Mouse (Mus musculus): ENCODE data around the gene Adtrp. TPM values are rescaled to one million over a fixed set of nuclear protein-coding genes. Genes with fewer than 3 reads are reported as not detected.

Adtrp gene
- total and polyA plus RNA-seq, 2 experiments from 2014 or later, result 0.26 TPM

DNA sequence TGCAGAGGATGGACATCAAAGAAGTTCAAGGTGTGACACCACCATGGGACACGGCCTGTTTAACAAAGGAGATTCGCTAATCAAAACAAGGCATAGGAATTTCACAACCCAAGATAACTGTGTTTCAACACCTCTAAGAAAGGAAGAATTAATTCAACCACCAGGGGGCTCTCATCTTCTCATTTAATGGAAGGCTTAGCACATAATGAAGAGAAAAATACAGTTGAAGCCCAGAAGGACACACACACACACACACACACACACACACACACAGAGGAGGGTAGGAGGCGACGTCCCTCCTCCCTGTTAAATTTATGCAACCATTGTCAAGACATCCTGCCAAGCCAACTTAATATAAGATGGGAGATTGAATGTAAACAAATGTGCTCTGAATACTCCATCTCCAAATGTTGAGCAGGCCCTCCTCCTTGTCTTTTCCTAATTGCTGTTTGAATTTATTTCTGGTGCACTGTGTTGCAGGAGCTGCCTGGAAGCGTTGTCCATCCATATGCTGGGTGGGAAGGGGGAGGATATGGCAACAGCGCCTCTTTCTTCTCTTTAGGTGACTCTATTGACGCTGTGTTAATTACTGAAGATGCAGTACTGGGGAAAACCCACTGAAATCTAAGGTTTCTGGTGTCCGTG lies 100.4 kb downstream of the Adtrp start:
- H3K4me2 ChIP-seq (ENCODE audit: low read depth, low read length), result no peak overlapping the region
- H3K27ac ChIP-seq, result no peak overlapping the region
- peak; percentile 64 for ATAC-seq
- WGBS, result 53% methylated on average over 8 of the region's 8 CpGs
- peak; percentile 90 for DNase-seq (ENCODE audit: low spot score)
- H3K4me3 ChIP-seq (ENCODE audit: low read length), result no peak overlapping the region
- no peaks in the 10 kb centered on the region for H3K9me3 ChIP-seq (ENCODE audit: low read length)
- no peak overlapping the region for H3K9ac ChIP-seq (replicated peaks; ENCODE audit: low read length)
- H3K36me3 ChIP-seq (ENCODE audit: insufficient read depth, low read length), result no peaks in the 10 kb centered on the region
- TF ChIP-seq CTCF (IDR thresholded peaks at IDR 0.05; ENCODE audit: low read depth), result peak; percentile 66
- H3K4me1 ChIP-seq (ENCODE audit: insufficient read depth, low read length), result no peaks in the 10 kb centered on the region
- no peaks in the 10 kb centered on the region for H3K27me3 ChIP-seq (ENCODE audit: insufficient read depth, low read length)

DNA sequence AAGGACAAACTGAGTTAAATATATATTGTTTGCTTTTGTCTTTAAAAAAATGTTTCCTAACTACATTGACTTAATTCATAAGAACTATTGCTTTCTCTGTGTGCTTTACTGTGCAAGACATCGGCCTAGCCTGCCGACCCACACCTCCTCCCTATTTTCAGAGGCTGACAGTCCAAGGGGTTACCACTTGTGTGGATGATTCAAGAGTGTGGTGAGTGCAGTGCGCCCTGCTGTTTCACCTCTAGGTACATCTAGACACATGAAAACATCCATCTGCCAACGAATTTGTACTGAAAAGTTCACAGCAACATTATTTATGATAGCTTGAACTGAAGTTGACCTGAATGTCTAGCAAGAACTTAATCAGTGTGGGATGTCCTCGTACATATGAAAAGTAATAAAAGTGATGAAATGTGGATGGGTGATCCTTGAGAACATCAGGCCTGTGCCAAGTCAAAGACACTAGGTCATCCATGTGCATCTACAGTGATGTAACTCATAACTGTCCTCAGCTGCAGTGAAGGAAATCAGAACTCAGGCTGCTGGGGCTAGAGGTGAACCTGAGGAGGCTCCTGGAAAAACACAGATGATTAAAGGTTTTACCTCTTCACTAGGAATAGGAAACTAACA lies 106.9 kb downstream of the Adtrp start:
- no peak overlapping the region for H3K4me3 ChIP-seq (ENCODE audit: low read length)
- H3K36me3 ChIP-seq (ENCODE audit: insufficient read depth, low read length), result no peaks in the 10 kb centered on the region
- no peak overlapping the region for H3K9ac ChIP-seq (replicated peaks; ENCODE audit: low read length)
- H3K4me1 ChIP-seq (ENCODE audit: insufficient read depth, low read length), result no peaks in the 10 kb centered on the region
- DNase-seq (ENCODE audit: low spot score) (no peak), ATAC-seq (no peak)
- H3K27ac ChIP-seq, result no peak overlapping the region
- WGBS, result 84% methylated on average over 5 of the region's 5 CpGs
- H3K4me2 ChIP-seq (ENCODE audit: low read depth, low read length), result no peak overlapping the region
- no peaks in the 10 kb centered on the region for H3K27me3 ChIP-seq (ENCODE audit: insufficient read depth, low read length)
- no peak for TF ChIP-seq CTCF (IDR thresholded peaks at IDR 0.05; ENCODE audit: low read depth)
- no peaks in the 10 kb centered on the region for H3K9me3 ChIP-seq (ENCODE audit: low read length)

DNA sequence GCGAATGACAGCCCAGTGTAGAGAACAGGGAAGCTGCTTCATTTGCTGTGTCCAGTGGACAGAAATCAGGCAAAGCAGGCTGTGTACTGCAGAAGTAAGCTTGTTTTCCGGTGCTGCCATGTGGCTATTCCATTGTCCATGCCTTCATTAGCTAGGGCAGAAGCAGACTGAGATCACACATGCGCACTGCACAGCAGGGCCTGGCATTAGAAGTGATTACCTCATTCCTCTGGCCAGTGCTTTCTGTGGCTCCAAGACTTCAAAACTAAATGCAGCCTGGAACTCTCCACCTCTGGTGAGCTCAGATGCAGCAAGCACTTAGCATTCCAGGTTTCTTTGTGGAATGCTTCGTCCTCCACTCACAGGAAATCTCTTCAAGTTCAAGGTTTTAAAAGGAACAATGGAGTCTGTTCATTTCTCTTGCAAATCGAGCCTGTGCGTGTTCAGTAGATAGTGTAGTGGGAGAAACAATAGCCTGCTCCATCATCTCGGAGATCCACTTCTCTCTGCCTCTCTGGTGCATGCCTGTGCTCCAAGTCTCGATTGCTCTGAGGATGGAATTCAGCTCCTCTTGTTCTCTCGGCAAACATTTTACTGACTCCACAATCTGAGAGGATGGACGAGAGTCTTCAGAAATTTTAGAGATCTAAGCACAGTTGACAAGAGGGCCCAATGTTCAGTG lies 109.7 kb downstream of the Adtrp start:
- Histone ChIP-seq H3K4me1 (ENCODE audit: insufficient read depth, low read length) (no peaks in the 10 kb centered on the region), H3K4me3 (ENCODE audit: low read length) (no peak overlapping the region), H3K4me2 (ENCODE audit: low read depth, low read length) (no peak overlapping the region), H3K9ac (replicated peaks; ENCODE audit: low read length) (no peak overlapping the region), H3K9me3 (ENCODE audit: low read length) (no peaks in the 10 kb centered on the region), H3K27ac (no peak overlapping the region), H3K36me3 (ENCODE audit: insufficient read depth, low read length) (no peaks in the 10 kb centered on the region), H3K27me3 (ENCODE audit: insufficient read depth, low read length) (no peaks in the 10 kb centered on the region)
- 43% methylated on average over 10 of the region's 10 CpGs for WGBS
- ATAC-seq (peak; percentile 91), DNase-seq (ENCODE audit: low spot score) (peak; percentile 74)
- no peak for TF ChIP-seq CTCF (IDR thresholded peaks at IDR 0.05; ENCODE audit: low read depth)

DNA sequence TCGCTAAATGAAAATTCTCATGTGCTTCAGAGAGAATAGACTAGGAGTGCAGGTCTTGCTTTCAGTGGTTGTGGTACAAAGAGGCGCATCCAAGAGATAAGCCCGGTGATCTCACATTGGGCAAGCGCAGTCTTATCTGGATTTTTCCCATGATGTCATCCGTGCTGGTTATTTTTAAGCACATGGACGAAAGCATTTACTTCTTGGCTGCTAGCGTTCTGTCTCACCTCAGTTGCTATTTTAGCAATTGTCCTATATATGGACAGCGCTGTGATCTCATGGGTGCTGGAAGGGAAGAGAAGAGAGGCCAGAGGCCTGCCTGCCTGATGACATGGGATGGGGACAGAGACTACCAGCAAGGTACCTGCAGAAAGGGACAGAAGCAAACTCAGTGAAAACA lies 117.8 kb downstream of the Adtrp start:
- ATAC-seq, result no peak
- no peak for TF ChIP-seq CTCF (IDR thresholded peaks at IDR 0.05; ENCODE audit: low read depth)
- Histone ChIP-seq H3K27me3 (ENCODE audit: insufficient read depth, low read length) (no peaks in the 10 kb centered on the region), H3K4me1 (ENCODE audit: insufficient read depth, low read length) (no peaks in the 10 kb centered on the region), H3K4me3 (ENCODE audit: low read length) (no peak overlapping the region), H3K4me2 (ENCODE audit: low read depth, low read length) (no peak overlapping the region), H3K9ac (replicated peaks; ENCODE audit: low read length) (no peak overlapping the region), H3K27ac (no peak overlapping the region), H3K9me3 (ENCODE audit: low read length) (no peaks in the 10 kb centered on the region), H3K36me3 (ENCODE audit: insufficient read depth, low read length) (no peaks in the 10 kb centered on the region)
- DNase-seq (ENCODE audit: low spot score), result no peak
- WGBS, result 94% methylated on average over 8 of the region's 8 CpGs

DNA sequence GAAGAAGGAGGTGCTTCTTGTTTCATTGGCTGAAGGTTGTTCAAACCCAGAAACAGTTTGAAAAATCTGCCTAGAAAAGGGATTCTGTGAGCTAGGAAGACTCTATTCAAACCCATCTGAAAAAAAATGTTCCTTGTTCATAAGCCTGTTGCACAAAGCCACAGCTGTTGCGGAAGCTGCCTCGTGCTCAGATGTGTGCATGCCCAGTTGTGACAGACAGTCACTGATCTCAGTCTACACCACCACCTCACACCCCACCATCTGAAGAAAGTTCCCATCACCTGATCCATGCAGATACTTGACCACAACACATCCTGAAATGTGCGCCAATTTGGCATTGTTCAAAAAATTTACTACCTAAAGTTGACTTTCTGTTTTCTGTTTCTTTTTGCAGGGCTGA lies 119.7 kb downstream of the Adtrp start:
- ATAC-seq (no peak), DNase-seq (ENCODE audit: low spot score) (no peak)
- H3K27me3 ChIP-seq (ENCODE audit: insufficient read depth, low read length), result no peaks in the 10 kb centered on the region
- H3K36me3 ChIP-seq (ENCODE audit: insufficient read depth, low read length), result no peaks in the 10 kb centered on the region
- H3K4me1 ChIP-seq (ENCODE audit: insufficient read depth, low read length), result no peaks in the 10 kb centered on the region
- WGBS, result 90% methylated on average over 3 of the region's 3 CpGs
- no peaks in the 10 kb centered on the region for H3K9me3 ChIP-seq (ENCODE audit: low read length)
- H3K9ac ChIP-seq (replicated peaks; ENCODE audit: low read length), result no peak overlapping the region
- no peak overlapping the region for H3K27ac ChIP-seq
- no peak for TF ChIP-seq CTCF (IDR thresholded peaks at IDR 0.05; ENCODE audit: low read depth)
- no peak overlapping the region for H3K4me2 ChIP-seq (ENCODE audit: low read depth, low read length)
- no peak overlapping the region for H3K4me3 ChIP-seq (ENCODE audit: low read length)

DNA sequence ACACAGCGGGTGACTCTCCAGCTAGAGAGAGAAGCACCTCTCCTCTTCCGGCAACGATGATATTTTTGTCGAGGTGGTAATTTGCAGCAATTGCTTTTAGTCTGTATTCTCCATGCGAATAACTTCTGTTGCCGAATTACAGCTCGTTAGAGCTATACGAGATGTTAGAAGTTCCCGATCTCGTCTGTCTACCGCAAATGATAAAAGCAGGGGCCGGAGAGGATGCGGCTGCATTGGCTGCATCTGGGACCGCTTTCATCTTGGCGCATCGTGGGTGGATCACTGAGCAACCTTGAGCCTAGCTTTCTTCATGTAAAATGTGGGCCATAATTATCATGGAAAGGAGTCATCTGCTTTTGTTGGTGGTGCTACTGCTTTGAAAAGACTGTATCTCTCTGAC lies 128.2 kb downstream of the Adtrp start:
- TF ChIP-seq CTCF (IDR thresholded peaks at IDR 0.05; ENCODE audit: low read depth), result no peak
- H3K27me3 ChIP-seq (ENCODE audit: insufficient read depth, low read length), result no peaks in the 10 kb centered on the region
- no peaks in the 10 kb centered on the region for H3K4me1 ChIP-seq (ENCODE audit: insufficient read depth, low read length)
- H3K4me3 ChIP-seq (ENCODE audit: low read length), result no peak overlapping the region
- WGBS, result 89% methylated on average over 16 of the region's 16 CpGs
- no peak for DNase-seq (ENCODE audit: low spot score)
- no peak for ATAC-seq
- no peaks in the 10 kb centered on the region for H3K9me3 ChIP-seq (ENCODE audit: low read length)
- H3K36me3 ChIP-seq (ENCODE audit: insufficient read depth, low read length), result no peaks in the 10 kb centered on the region
- H3K27ac ChIP-seq, result no peak overlapping the region
- no peak overlapping the region for H3K4me2 ChIP-seq (ENCODE audit: low read depth, low read length)
- no peak overlapping the region for H3K9ac ChIP-seq (replicated peaks; ENCODE audit: low read length)

DNA sequence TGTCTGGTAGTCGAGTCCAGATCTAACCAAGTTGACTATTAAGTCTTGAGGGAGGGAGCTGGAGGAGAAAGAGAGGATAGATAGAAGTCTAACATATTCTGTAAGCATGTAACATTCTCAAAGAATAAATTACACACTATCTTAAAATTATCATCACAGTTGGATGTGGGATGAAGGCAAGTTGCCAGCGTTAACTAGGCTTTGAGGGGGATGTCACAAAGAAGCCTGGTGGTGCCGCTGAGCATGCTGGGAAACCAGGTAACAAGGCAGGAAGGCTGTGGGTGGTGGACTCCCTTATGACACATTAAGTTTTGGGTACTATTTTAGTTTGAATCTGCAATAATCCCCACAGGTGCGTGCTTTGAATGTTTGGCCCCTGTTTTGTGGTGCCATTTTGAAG lies 129.4 kb downstream of the Adtrp start:
- Histone ChIP-seq H3K4me1 (ENCODE audit: insufficient read depth, low read length) (no peaks in the 10 kb centered on the region), H3K27ac (no peak overlapping the region), H3K4me2 (ENCODE audit: low read depth, low read length) (no peak overlapping the region), H3K27me3 (ENCODE audit: insufficient read depth, low read length) (no peaks in the 10 kb centered on the region), H3K36me3 (ENCODE audit: insufficient read depth, low read length) (no peaks in the 10 kb centered on the region), H3K9me3 (ENCODE audit: low read length) (no peaks in the 10 kb centered on the region), H3K9ac (replicated peaks; ENCODE audit: low read length) (no peak overlapping the region), H3K4me3 (ENCODE audit: low read length) (no peak overlapping the region)
- no peak for TF ChIP-seq CTCF (IDR thresholded peaks at IDR 0.05; ENCODE audit: low read depth)
- no peak for ATAC-seq
- DNase-seq (ENCODE audit: low spot score), result no peak
- 94% methylated on average over 4 of the region's 4 CpGs for WGBS

Other genes with a start within 250 kb of the Adtrp start
- 25.3 and 26.5 TPM in 2 replicates for gene Tmem170b, start 241.8 kb downstream of the Adtrp start, total RNA-seq (2014; rRNA removed)
- gene Tmem170b, start 241.8 kb downstream of the Adtrp start, polyA plus RNA-seq (2015; fragmentation: Nextera tagmentation; extraction: Ambion mirVana), result 33.2 and 33.6 TPM in 2 replicates
- 36.9 and 41.5 TPM in 2 replicates for gene Hivep1, start 204.3 kb upstream of the Adtrp start, total RNA-seq (2014; rRNA removed)
- 20.1 and 20.3 TPM in 2 replicates for gene Hivep1, start 204.3 kb upstream of the Adtrp start, polyA plus RNA-seq (2015; fragmentation: Nextera tagmentation; extraction: Ambion mirVana)